Mouse (Mus musculus) limb, embryonic 13.5 days (tissue): Measurements from ENCODE around the gene Mettl22. TPM values are rescaled to one million over a fixed set of nuclear protein-coding genes. Genes with fewer than 3 reads are reported as not detected.

ENCODE experiments used
- ATAC-seq: fragments of 200-750 bp; cut with Nextera tagmentation; 2 replicates; pipeline ENCODE4 v1.8.0; 2017; ENCODE audit warnings: low read depth, moderate number of reproducible peaks, moderate TSS enrichment; ENCODE audit not compliant: low FRiP score
- H3K27ac ChIP-seq: fragments of 300-500 bp; sonication (generic); 2 replicates; pipeline ENCODE4 v1.5.1; 2015; ENCODE audit warnings: inconsistent platforms, mild to moderate bottlenecking, moderate library complexity
- H3K27me3 ChIP-seq: fragments of 300-500 bp; sonication (generic); 2 replicates; pipeline ENCODE4 v1.6.1; 2015; ENCODE audit warnings: mild to moderate bottlenecking, inconsistent platforms
- H3K36me3 ChIP-seq: fragments of 300-500 bp; sonication (generic); 2 replicates; pipeline ENCODE4 v1.6.1; 2015; ENCODE audit warnings: inconsistent platforms, mild to moderate bottlenecking, moderate library complexity
- H3K4me1 ChIP-seq: fragments of 300-500 bp; sonication (generic); 2 replicates; pipeline ENCODE4 v1.6.1; 2015; ENCODE audit warnings: inconsistent platforms
- H3K4me2 ChIP-seq: fragments of 300-500 bp; sonication (generic); replicated peaks from 2 replicates; pipeline ENCODE4 v1.6.1; 2015; ENCODE audit warnings: inconsistent platforms, mild to moderate bottlenecking, moderate library complexity
- H3K4me3 ChIP-seq: fragments of 300-500 bp; sonication (generic); 2 replicates; pipeline ENCODE4 v1.5.1; 2015; ENCODE audit warnings: moderate library complexity, mild to moderate bottlenecking, inconsistent platforms
- H3K9ac ChIP-seq: fragments of 300-500 bp; sonication (generic); 2 replicates; pipeline ENCODE4 v1.6.1; 2015; ENCODE audit warnings: mild to moderate bottlenecking, inconsistent platforms
- H3K9me3 ChIP-seq: fragments of 300-500 bp; sonication (generic); 2 replicates; pipeline ENCODE4 v1.6.1; 2016; ENCODE audit warnings: inconsistent platforms
- WGBS: fragments of 180-500 bp; shearing (Covaris S2); methylation state at CpG from one replicate; pipeline ENCODE4 v1.1.7; 2015; 5-methylcytosine and 5-hydroxymethylcytosine counted together
- polyA plus RNA-seq: library from polyadenylated mRNA; unstranded; fragments of >200 nt; fragmentation: Nextera tagmentation; extraction: Ambion mirVana; gene quantifications from 2 replicates; pipeline ENCODE4 v1.2.1, GENCODE M21; 2015

The Mettl22 gene
- polyA plus RNA-seq, 1 experiment from 2014 or later: 22.8 TPM

DNA sequence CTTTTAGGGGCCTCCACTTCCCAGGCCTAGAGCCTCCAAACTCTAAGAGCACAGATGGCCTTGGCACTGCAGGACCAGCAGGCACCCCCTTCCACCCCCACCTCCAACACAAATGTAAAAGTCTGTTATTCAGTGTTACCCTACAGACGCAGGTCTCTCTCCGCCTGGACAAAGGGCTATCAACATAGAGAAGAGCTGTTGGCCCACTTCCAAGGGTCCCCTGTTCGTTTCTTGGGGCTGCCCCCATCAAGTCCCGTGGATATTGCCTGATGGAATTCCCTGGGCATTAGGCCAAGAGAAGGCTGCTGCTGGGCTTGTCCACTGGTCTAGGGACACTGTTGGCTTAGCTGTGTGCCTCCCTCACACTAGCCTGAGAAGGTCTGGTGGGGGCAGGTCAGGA, 43.6 kb downstream of the Mettl22 start:
- ATAC-seq: no peak
- WGBS: 15% methylated on average over 4 of the region's 4 CpGs
- Histone ChIP-seq H3K9me3 (no peaks in the 10 kb centered on the region), H3K4me2 (peak overlapping the region; percentile 76), H3K36me3 (no peaks in the 10 kb centered on the region), H3K27me3 (no peaks in the 10 kb centered on the region), H3K4me3 (peak overlapping the region; percentile 64), H3K9ac (peak overlapping the region; percentile 79), H3K27ac (no peak overlapping the region), H3K4me1 (peaks cover 19% of the 10 kb centered on the region)

DNA sequence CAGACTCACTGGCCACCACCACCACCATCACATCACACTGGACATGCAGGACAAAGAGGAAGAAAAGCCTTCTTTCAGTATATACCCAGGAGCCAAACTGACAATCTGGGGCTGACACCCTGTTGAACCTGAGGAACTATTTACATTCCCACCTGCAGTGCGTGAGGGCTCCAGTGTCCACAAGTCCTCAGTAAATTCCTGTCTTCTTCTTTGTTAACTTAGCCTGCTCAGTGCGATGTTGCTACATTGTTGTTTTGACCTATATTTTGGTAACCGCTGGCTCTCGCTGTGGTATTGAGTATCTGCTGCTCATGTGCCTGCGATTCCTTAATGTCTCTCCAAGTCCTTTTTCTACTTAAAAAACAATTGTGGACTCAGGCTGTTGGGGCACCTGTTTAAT, 49.9 kb downstream of the Mettl22 start:
- no peak overlapping the region for H3K27ac ChIP-seq
- H3K9ac ChIP-seq: no peak overlapping the region
- no peak overlapping the region for H3K4me3 ChIP-seq
- H3K4me1 ChIP-seq: peaks cover 31% of the 10 kb centered on the region
- no peaks in the 10 kb centered on the region for H3K27me3 ChIP-seq
- whole genome bisulfite sequencing: 74% methylated on average over 5 of the region's 5 CpGs
- no peak for ATAC-seq
- no peaks in the 10 kb centered on the region for H3K9me3 ChIP-seq
- no peak overlapping the region for H3K4me2 ChIP-seq
- H3K36me3 ChIP-seq: no peaks in the 10 kb centered on the region

DNA sequence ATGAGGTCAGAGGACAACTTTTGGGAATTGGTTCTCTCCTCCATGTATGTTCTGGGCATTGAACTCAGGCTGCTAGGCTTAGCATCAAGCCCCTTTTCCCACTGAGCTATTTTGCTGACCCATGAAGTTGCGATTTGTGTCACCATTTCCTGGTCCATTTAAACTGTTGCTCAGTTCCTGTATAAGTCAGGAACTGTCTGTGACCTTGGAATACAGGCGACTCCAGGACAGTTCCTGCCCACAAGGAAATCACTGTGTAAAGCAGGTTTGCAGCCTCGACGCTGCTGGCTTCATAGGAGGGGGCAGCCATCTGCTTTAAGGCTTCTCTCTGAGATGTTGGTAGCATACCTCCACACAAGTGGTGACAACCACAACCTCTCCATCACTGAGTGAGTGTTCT, 50.7 kb downstream of the Mettl22 start:
- H3K4me2 ChIP-seq: no peak overlapping the region
- H3K9me3 ChIP-seq: no peaks in the 10 kb centered on the region
- H3K27ac ChIP-seq: no peak overlapping the region
- WGBS: 79% methylated on average over 4 of the region's 4 CpGs
- peaks cover 31% of the 10 kb centered on the region for H3K4me1 ChIP-seq
- no peaks in the 10 kb centered on the region for H3K27me3 ChIP-seq
- H3K4me3 ChIP-seq: no peak overlapping the region
- no peak for ATAC-seq
- H3K36me3 ChIP-seq: no peaks in the 10 kb centered on the region
- no peak overlapping the region for H3K9ac ChIP-seq

DNA sequence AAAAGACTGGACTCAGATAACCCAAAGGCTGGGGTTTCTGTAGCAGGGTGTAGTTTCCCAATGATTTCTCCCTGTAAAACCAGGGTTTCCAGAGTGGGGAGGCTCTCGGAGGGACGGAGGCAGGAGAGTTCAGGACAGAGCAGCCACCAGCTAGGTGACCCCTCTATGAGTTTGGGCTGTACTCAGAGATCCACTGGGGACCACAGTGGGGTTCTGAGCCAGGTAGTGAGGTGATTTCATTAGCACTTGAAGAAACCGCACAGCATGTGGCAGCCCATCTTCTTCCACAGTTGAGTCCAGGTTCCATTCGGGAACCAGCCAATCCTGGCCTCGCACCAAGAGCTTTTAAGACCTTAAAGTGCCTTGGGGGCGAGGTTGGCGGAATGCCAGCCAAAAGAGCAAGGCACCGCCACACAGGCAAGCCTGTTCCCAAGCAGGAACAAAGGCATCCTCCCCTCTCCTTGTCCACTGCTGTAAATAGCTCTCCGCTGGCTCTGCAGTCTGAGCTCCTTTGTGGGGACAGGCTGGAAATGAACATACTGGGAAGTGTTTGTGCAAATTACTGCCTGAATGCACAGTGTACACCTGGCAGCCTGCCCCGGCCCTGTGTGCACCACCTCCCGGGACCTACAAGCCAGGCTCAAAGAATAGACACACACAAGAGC, 53.0 kb downstream of the Mettl22 start:
- Histone ChIP-seq H3K36me3 (no peaks in the 10 kb centered on the region; the same call in 1 of the 2 replicates), H3K4me3 (peak overlapping the region; percentile 10), H3K4me2 (peak overlapping the region; percentile 51), H3K9me3 (no peaks in the 10 kb centered on the region), H3K4me1 (peaks cover 31% of the 10 kb centered on the region), H3K9ac (peak overlapping the region; percentile 13; the same call in 1 of the 2 replicates), H3K27ac (peak overlapping the region; percentile 94), H3K27me3 (no peaks in the 10 kb centered on the region)
- 11% methylated on average over 11 of the region's 11 CpGs for WGBS
- peak; percentile 85 for ATAC-seq

DNA sequence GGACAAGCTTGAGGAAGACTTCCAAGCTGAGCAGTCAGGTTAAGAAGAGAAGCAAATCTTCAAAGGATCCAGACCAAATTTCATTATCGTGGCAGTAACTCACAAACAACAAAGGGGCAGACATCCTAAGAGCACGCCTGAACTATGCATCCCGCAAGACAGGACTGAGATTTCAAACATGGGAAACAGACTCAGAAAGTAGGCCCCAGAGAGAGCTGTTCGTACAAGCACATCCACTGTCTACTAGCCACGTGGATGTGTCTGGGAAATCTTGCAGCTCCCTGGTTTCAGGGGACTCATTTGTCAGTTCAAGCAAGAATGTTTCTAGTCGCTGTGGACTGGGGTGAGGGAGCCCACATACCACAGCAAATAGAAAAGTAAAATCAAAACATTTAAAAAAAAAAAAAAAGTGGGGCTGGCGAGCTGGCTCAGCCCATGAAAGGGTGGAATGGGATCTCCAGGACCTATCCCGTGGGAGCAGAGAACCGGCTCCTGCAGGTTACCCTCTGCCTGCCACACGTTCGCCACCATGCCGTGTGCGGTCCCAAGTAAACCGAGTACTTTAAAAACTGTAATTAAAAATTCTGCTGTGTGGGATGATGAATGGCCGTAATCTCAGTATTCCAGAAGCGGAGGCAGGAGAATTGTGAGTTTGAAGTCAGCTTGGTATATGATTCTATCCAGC, 53.7 kb downstream of the Mettl22 start:
- Histone ChIP-seq H3K36me3 (no peaks in the 10 kb centered on the region; the same call in 1 of the 2 replicates), H3K4me2 (peak overlapping the region; percentile 51), H3K4me1 (peaks cover 32% of the 10 kb centered on the region), H3K27ac (peak overlapping the region; percentile 94), H3K9ac (peak overlapping the region; percentile 13; the same call in 1 of the 2 replicates), H3K9me3 (no peaks in the 10 kb centered on the region), H3K4me3 (peak overlapping the region; percentile 10), H3K27me3 (no peaks in the 10 kb centered on the region)
- ATAC-seq: peak; percentile 55; the same call in 1 of the 2 replicates
- 30% methylated on average over 16 of the region's 16 CpGs for WGBS

DNA sequence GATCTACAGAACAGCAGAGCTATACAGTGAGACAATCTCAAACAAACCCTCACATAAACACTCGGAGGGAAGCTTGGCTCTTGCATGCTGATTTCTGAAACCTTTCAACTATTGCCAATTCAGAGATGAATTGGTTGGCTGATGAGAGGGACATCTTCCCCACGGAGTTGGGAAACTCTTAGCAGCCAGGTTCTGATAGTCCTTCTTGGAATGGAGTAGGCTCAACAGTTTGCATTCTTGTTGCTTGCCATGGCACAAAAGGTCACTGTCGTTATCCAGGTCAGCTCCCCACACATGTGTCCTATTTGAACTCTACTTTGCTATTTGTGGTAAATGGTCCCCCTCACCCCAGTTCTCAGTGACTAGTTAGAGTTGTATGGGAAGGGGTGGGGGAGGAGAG, 54.7 kb downstream of the Mettl22 start:
- no peaks in the 10 kb centered on the region for H3K9me3 ChIP-seq
- no peaks in the 10 kb centered on the region; the same call in 1 of the 2 replicates for H3K36me3 ChIP-seq
- H3K4me1 ChIP-seq: peaks cover 42% of the 10 kb centered on the region
- no peak overlapping the region for H3K4me2 ChIP-seq
- H3K27ac ChIP-seq: peak overlapping the region; percentile 94; the same call in 1 of the 2 replicates
- no peaks in the 10 kb centered on the region for H3K27me3 ChIP-seq
- ATAC-seq: no peak
- H3K4me3 ChIP-seq: no peak overlapping the region
- no peak overlapping the region for H3K9ac ChIP-seq
- 67% methylated on average over 3 of the region's 3 CpGs for WGBS

DNA sequence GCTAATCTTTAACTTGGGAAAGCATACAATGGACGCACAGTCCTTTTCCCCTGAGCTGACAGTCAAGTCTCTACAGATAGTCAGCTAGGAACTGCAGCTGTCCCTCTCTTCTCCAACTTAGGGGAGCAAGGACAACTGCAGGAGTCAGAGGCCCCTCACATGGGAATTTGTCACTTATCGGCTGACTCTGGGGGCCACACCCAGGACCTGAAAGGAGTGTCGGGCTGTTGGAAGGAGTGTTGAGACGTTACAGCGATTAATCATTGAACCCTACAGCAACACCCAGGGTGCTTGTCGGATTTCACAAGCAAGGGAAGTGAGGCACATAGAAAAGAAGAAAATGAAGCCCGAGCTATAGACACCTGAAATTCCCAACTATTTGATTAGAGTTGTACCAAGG, 55.3 kb downstream of the Mettl22 start:
- no peak for ATAC-seq
- no peak overlapping the region for H3K4me3 ChIP-seq
- H3K9me3 ChIP-seq: no peaks in the 10 kb centered on the region
- H3K27ac ChIP-seq: no peak overlapping the region
- WGBS: 70% methylated on average over 7 of the region's 7 CpGs
- H3K9ac ChIP-seq: no peak overlapping the region
- H3K4me1 ChIP-seq: peaks cover 46% of the 10 kb centered on the region
- no peaks in the 10 kb centered on the region for H3K27me3 ChIP-seq
- no peak overlapping the region for H3K4me2 ChIP-seq
- H3K36me3 ChIP-seq: no peaks in the 10 kb centered on the region; the same call in 1 of the 2 replicates

DNA sequence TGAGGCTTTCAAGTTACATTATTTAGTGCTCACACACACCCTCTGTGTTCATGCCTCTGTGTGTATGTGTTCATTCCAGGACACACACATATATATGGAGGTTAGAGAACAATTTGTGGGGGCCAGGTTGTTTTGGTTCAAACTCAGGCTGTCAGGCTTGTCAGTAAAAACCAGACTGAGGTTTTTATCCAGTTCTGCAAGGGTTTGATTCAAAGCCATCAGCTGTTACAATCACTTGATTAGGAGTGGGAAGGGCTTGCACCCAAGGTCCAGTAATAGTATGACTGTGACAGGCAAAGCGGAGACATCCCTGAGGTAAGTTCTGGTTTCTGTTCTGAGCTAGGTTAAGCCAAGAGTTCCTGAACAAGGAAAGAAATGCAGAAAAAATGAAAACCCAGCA, 58.8 kb downstream of the Mettl22 start:
- 88% methylated on average over 1 of the region's 1 CpGs for WGBS
- Histone ChIP-seq H3K36me3 (peaks cover 8% of the 10 kb centered on the region), H3K27ac (no peak overlapping the region), H3K27me3 (no peaks in the 10 kb centered on the region), H3K9me3 (no peaks in the 10 kb centered on the region), H3K4me1 (peaks cover 25% of the 10 kb centered on the region), H3K9ac (no peak overlapping the region), H3K4me2 (no peak overlapping the region), H3K4me3 (no peak overlapping the region)
- ATAC-seq: no peak

DNA sequence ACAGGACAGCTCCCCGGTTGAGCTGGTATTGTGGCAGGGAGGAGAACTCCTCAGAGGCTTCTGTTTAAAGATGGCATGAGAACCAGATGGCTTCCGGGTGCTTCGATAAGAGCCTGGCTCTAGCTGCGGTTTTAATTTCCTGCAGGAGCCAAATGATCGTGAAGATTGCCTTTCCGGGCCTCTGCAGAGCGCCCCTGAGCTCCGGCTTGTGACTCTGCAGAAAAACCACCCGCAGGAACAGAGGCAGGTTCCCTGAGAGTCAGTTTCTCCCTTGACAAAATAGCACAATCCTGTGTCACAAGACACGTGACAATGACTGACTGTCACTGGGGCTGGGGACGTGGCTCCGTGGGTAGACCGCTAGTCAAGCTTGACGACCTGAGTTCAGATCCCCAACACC, 59.4 kb downstream of the Mettl22 start:
- H3K4me2 ChIP-seq: no peak overlapping the region
- H3K27me3 ChIP-seq: no peaks in the 10 kb centered on the region
- H3K9ac ChIP-seq: no peak overlapping the region
- H3K4me3 ChIP-seq: no peak overlapping the region
- H3K36me3 ChIP-seq: peaks cover 8% of the 10 kb centered on the region
- H3K27ac ChIP-seq: no peak overlapping the region
- 59% methylated on average over 14 of the region's 14 CpGs for WGBS
- H3K9me3 ChIP-seq: no peaks in the 10 kb centered on the region
- peaks cover 18% of the 10 kb centered on the region for H3K4me1 ChIP-seq
- ATAC-seq: no peak

DNA sequence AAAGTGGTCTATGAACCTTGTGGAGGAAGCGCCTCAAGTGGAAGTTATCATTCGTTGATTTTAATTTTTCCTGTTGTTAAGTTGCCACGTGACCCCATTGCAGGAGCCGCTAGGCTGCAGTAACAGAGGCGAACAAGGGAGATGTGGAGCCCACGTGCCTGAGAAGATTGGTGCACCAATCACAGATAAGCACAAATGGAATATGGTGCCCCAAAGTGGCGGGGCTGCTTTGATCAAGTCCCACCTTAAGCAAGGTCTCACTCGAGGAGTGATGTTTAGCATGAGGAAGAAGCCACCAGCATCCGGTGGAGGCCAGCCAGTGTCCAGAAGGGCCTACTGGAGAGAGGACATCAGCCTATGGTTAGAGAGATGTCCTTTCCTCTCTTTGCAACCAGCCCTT, 61.9 kb downstream of the Mettl22 start:
- Histone ChIP-seq H3K4me1 (peaks cover 15% of the 10 kb centered on the region), H3K9me3 (no peaks in the 10 kb centered on the region), H3K4me3 (no peak overlapping the region), H3K4me2 (no peak overlapping the region), H3K27ac (no peak overlapping the region), H3K9ac (no peak overlapping the region), H3K27me3 (no peaks in the 10 kb centered on the region), H3K36me3 (peaks cover 8% of the 10 kb centered on the region)
- no peak for ATAC-seq
- WGBS: 89% methylated on average over 9 of the region's 9 CpGs

DNA sequence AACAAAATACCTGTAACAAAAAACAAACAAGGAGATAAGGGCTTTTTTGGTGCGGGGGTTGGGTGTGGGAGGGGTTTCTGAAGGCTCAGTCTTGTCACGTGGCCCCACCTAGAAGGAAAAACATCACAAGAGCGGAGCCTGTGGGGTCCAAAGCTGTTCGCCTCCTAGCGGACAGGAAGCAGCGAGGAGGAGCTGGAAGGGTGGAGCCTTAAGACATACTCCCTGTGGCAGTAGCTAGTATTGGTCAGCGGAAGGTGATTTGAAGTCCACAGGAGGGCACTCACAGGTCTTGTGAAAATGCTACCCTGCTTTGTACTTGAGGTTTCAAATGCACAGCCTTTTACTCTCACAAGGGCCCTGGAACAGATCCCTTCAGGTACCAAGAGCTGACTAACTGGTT, 62.3 kb downstream of the Mettl22 start:
- ATAC-seq: no peak
- Histone ChIP-seq H3K4me3 (no peak overlapping the region), H3K4me1 (peaks cover 15% of the 10 kb centered on the region), H3K27me3 (no peaks in the 10 kb centered on the region), H3K27ac (no peak overlapping the region), H3K36me3 (peaks cover 8% of the 10 kb centered on the region), H3K4me2 (no peak overlapping the region), H3K9me3 (no peaks in the 10 kb centered on the region), H3K9ac (no peak overlapping the region)
- 69% methylated on average over 7 of the region's 7 CpGs for WGBS

DNA sequence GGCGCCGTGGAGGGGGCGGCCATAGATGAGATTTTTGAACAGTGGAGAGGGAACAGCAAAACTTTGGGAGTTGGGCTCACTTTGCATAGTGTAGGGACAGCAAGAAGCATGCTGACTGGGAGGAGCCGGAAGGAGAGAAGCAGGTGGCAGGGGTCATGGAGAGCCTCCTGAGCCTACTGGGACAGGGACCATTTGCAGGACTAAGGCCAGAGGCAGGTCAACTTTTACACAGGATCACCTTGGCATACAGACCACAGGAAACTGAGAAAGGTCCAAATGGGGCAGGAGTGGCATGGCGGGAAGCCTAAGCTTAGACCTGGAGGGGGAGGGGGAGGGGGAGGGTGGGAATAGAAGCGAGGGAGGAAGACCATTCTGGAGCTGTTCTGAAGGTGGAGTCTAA, 62.9 kb downstream of the Mettl22 start:
- Histone ChIP-seq H3K9ac (no peak overlapping the region), H3K4me2 (no peak overlapping the region), H3K27me3 (no peaks in the 10 kb centered on the region), H3K9me3 (no peaks in the 10 kb centered on the region), H3K4me1 (peaks cover 15% of the 10 kb centered on the region), H3K36me3 (peaks cover 8% of the 10 kb centered on the region), H3K27ac (no peak overlapping the region), H3K4me3 (no peak overlapping the region)
- no peak for ATAC-seq
- 91% methylated on average over 6 of the region's 6 CpGs for WGBS
